Mouse (Mus musculus) liver, embryonic 14.5 days (tissue): Measurements from ENCODE around the gene Prune2. TPM values are rescaled to one million over a fixed set of nuclear protein-coding genes. Genes with fewer than 3 reads are reported as not detected.

Experiments used
- ATAC-seq: fragments of 200-750 bp; cut with Nextera tagmentation; 2 replicates; pipeline ENCODE4 v1.8.0; 2017; ENCODE audit warnings: moderate number of reproducible peaks, mild to moderate bottlenecking, moderate library complexity; ENCODE audit not compliant: insufficient read depth
- DNase-seq, 3 experiments: peaks; one replicate each; pipeline ENCODE4 v3.0.0-alpha.2; 2012 to 2013; ENCODE audit warnings: low read depth in 3 of 3, low spot score in 3 of 3
- H3K27ac ChIP-seq: fragments of 300-500 bp; sonication (generic); 2 replicates; pipeline ENCODE4 v1.5.1; 2014; ENCODE audit warnings: moderate library complexity, mild to moderate bottlenecking, control low read depth, inconsistent platforms
- H3K27me3 ChIP-seq: fragments of 300-500 bp; sonication (generic); 2 replicates; pipeline ENCODE4 v1.6.1; 2014; ENCODE audit warnings: mild to moderate bottlenecking, low read length, moderate library complexity; ENCODE audit not compliant: control insufficient read depth, insufficient read depth
- H3K36me3 ChIP-seq: fragments of 300-500 bp; sonication (generic); replicated peaks from 2 replicates; pipeline ENCODE4 v1.6.1; 2014; ENCODE audit warnings: low read depth; ENCODE audit not compliant: control insufficient read depth, insufficient read depth
- H3K4me1 ChIP-seq, 2 experiments: fragments of 200-500 bp in 1 of 2; fragments of 300-500 bp in 1 of 2; sonication (generic) in 1 of 2; replicated peaks; 2 replicates each; pipeline ENCODE4 v1.6.1; 2012 to 2014; ENCODE audit warnings: antibody characterized with exemption in 1 of 2, inconsistent platforms in 1 of 2, low read length in 1 of 2; ENCODE audit not compliant: control insufficient read depth in 2 of 2, insufficient read depth in 2 of 2
- H3K4me2 ChIP-seq: fragments of 300-500 bp; sonication (generic); 2 replicates; pipeline ENCODE4 v1.6.1; 2014; ENCODE audit warnings: low read depth, mild to moderate bottlenecking, control low read depth, moderate library complexity
- H3K4me3 ChIP-seq, 2 experiments: fragments of 200-500 bp in 1 of 2; fragments of 300-500 bp in 1 of 2; sonication (generic) in 1 of 2; 2 replicates each; pipeline ENCODE4 v1.5.1; 2012 to 2014; ENCODE audit warnings: low read depth in 2 of 2, low read length in 2 of 2, mild to moderate bottlenecking in 2 of 2, control low read depth in 1 of 2, inconsistent platforms in 1 of 2, moderate library complexity in 1 of 2; ENCODE audit not compliant: insufficient read depth in 1 of 2
- H3K9ac ChIP-seq: fragments of 300-500 bp; sonication (generic); replicated peaks from 2 replicates; pipeline ENCODE4 v1.6.1; 2014; ENCODE audit warnings: mild to moderate bottlenecking, control low read depth, moderate library complexity
- H3K9me3 ChIP-seq: fragments of 300-500 bp; sonication (generic); 2 replicates; pipeline ENCODE4 v1.6.1; 2016; ENCODE audit warnings: low read length, mixed read lengths; ENCODE audit not compliant: control insufficient read depth
- CTCF ChIP-seq: IDR thresholded peaks from 2 replicates; pipeline ENCODE4 v1.5.1; 2016; ENCODE audit warnings: antibody characterized with exemption, low read depth, control low read depth
- EP300 ChIP-seq: IDR thresholded peaks from 2 replicates; pipeline ENCODE4 v1.6.1; 2016; ENCODE audit warnings: antibody characterized with exemption, low read depth
- WGBS: fragments of 180-500 bp; shearing (Covaris S2); extraction: QIAGEN DNeasy Blood & Tissue Kit; methylation state at CpG from one replicate; pipeline ENCODE4 v1.1.7; 2014; ENCODE audit not compliant: insufficient replicate concordance; 5-methylcytosine and 5-hydroxymethylcytosine counted together
- polyA plus RNA-seq, 2 experiments: library from polyadenylated mRNA; depleted of rRNA in 1 of 2; stranded (reverse) in 1 of 2; unstranded in 1 of 2; fragments of >200 nt; fragmentation: Nextera tagmentation in 1 of 2; extraction: Ambion mirVana in 1 of 2; gene quantifications; 2 replicates each; pipeline versions ENCODE4 v1.2.1 to v1.2.3; 2012 to 2014

Prune2 gene
- polyA plus RNA-seq, 2 experiments: 0.26 to 0.29 TPM

DNA sequence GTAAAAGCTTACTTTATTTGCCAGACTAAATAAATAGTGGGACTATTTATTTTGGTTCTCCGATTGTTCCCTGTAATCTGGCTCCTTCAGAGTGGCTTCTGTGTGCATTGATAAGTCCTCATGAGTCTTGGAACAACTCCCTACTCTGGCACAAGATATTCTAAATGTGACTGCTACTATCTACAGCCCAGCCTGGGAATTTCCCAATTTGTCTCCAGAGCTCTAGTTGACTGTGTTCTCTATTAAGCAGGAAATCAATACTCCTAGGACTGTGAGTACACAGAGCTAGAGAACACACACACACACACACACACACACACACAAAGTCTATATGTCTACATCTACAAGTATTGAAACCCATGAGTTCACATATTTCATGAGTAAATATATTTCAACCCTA lies 274.1 kb downstream of the Prune2 start:
- 45% methylated on average over 1 of the region's 1 CpGs for WGBS
- no peak overlapping the region for H3K27ac ChIP-seq
- no peaks in the 10 kb centered on the region for H3K36me3 ChIP-seq
- no peaks in the 10 kb centered on the region for H3K9me3 ChIP-seq
- no peak overlapping the region for H3K4me2 ChIP-seq
- H3K4me3 ChIP-seq: no peak overlapping the region
- H3K4me1 ChIP-seq: no peaks in the 10 kb centered on the region
- TF ChIP-seq EP300 (no peak), CTCF (no peak)
- DNase-seq (peak in 2 of 3 experiments; percentile 36 to 40), ATAC-seq (no peak)
- H3K9ac ChIP-seq: no peak overlapping the region
- no peaks in the 10 kb centered on the region for H3K27me3 ChIP-seq

- ATAC-seq: no peak
- Histone ChIP-seq H3K27me3 (no peaks in the 10 kb centered on the region), H3K9me3 (no peaks in the 10 kb centered on the region), H3K4me3 (no peak overlapping the region), H3K9ac (no peak overlapping the region), H3K27ac (no peak overlapping the region), H3K36me3 (no peaks in the 10 kb centered on the region), H3K4me2 (no peak overlapping the region), H3K4me1 (no peaks in the 10 kb centered on the region)
- WGBS: 58% methylated on average over 3 of the region's 3 CpGs
- TF ChIP-seq CTCF: no peak
- no peak for TF ChIP-seq EP300
- no peak for DNase-seq
Measured at GRCm38 (mm10) chr19:17238471-17238870, 282.6 kb downstream of the Prune2 start.

GRCm38 (mm10) chr19:17240170-17241077 lies 284.5 kb downstream of the Prune2 start:
- H3K36me3 ChIP-seq: no peaks in the 10 kb centered on the region
- no peak for DNase-seq
- no peaks in the 10 kb centered on the region for H3K27me3 ChIP-seq
- no peak overlapping the region for H3K4me3 ChIP-seq
- no peak for ATAC-seq
- WGBS: 42% methylated on average over 7 of the region's 7 CpGs
- H3K9ac ChIP-seq: no peak overlapping the region
- H3K4me2 ChIP-seq: no peak overlapping the region
- no peak overlapping the region for H3K27ac ChIP-seq
- TF ChIP-seq CTCF (no peak), EP300 (no peak)
- no peaks in the 10 kb centered on the region for H3K4me1 ChIP-seq
- H3K9me3 ChIP-seq: no peaks in the 10 kb centered on the region

GRCm38 (mm10) chr19:17241206-17241605 lies 285.3 kb downstream of the Prune2 start:
- WGBS: 66% methylated on average over 1 of the region's 1 CpGs

GRCm38 (mm10) chr19:17242962-17243361 lies 287.0 kb downstream of the Prune2 start:
- Histone ChIP-seq H3K9me3 (no peaks in the 10 kb centered on the region), H3K4me1 (no peaks in the 10 kb centered on the region), H3K27ac (no peak overlapping the region), H3K4me2 (no peak overlapping the region), H3K4me3 (no peak overlapping the region), H3K36me3 (no peaks in the 10 kb centered on the region), H3K9ac (no peak overlapping the region), H3K27me3 (no peaks in the 10 kb centered on the region)
- ATAC-seq (no peak), DNase-seq (no peak)
- 53% methylated on average over 5 of the region's 5 CpGs for WGBS
- no peak for TF ChIP-seq CTCF
- TF ChIP-seq EP300: no peak

More at GRCm38 (mm10) chr19:17241206-17241605, 285.3 kb downstream of the Prune2 start:
- Histone ChIP-seq H3K9me3 (no peaks in the 10 kb centered on the region), H3K36me3 (no peaks in the 10 kb centered on the region), H3K27ac (no peak overlapping the region), H3K4me3 (no peak overlapping the region), H3K27me3 (no peaks in the 10 kb centered on the region), H3K4me1 (no peaks in the 10 kb centered on the region), H3K4me2 (no peak overlapping the region), H3K9ac (no peak overlapping the region)
- no peak for DNase-seq
- TF ChIP-seq CTCF: no peak
- no peak for TF ChIP-seq EP300
- ATAC-seq: no peak
